Mouse (Mus musculus) brain, embryonic 14.5 days (tissue): ENCODE measurements at regions not wholly inside any gene's neighbourhood (a gene's known extent, or its start where the extent isn't known, plus 50 kb on each side); places are given as distances from the start of the nearest gene placed in this dataset.

ENCODE experiments used
- CTCF ChIP-seq: fragments of 200-500 bp; IDR thresholded peaks from 2 replicates; pipeline ENCODE4 v1.5.1; 2012; ENCODE audit warnings: inconsistent platforms, mild to moderate bottlenecking, moderate library complexity, borderline replicate concordance; ENCODE audit not compliant: insufficient read depth, insufficient read length; ENCODE audit errors: extremely low read depth
- POLR2A ChIP-seq: fragments of 200-500 bp; IDR thresholded peaks from 2 replicates; pipeline ENCODE4 v1.6.1; 2012; ENCODE audit warnings: mild to moderate bottlenecking, inconsistent platforms, borderline replicate concordance; ENCODE audit not compliant: poor library complexity, insufficient read depth, insufficient read length, severe bottlenecking; ENCODE audit errors: extremely low read depth

DNA sequence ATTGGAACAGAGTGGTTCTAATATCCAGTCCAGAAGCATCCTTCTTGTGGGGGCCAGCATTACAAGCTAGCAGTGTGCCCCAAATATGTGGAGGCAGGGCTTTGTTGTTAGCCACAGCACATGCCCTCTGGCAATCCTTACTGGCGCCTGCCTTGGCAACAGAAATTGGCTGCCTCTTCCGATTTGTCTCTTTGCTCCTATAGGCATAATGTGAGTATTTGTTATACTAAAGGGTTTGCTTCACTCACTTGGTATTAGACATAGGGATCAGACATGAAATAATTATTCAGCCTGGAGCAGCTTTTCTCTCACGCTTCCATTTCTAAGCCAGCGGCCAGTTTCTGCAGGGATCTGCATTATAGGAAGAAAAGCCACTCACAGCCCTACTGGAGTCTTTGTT, 573.6 kb upstream of the Apob start:
- TF ChIP-seq CTCF (no peak), POLR2A (no peak)
